Mouse (Mus musculus) forebrain, embryonic 11.5 days (tissue): ENCODE results near the gene a. TPM values are rescaled to one million over a fixed set of nuclear protein-coding genes. Genes with fewer than 3 reads are reported as not detected.

Source experiments
- ATAC-seq: fragments of 200-750 bp; cut with Nextera tagmentation; replicated peaks from 2 replicates; pipeline ENCODE4 v1.8.0; 2017; ENCODE audit warnings: moderate TSS enrichment; ENCODE audit not compliant: low FRiP score
- DNase-seq: peaks from one replicate; pipeline ENCODE4 v3.0.0-alpha.2; 2017; ENCODE audit warnings: low spot score
- H3K27ac ChIP-seq: fragments of 300-500 bp; sonication (generic); 2 replicates; pipeline ENCODE4 v1.5.1; 2014; ENCODE audit warnings: low read depth, low read length
- H3K27me3 ChIP-seq: fragments of 300-500 bp; sonication (generic); 2 replicates; pipeline ENCODE4 v1.6.1; 2014; ENCODE audit warnings: mild to moderate bottlenecking, low read length, mixed read lengths; ENCODE audit not compliant: control insufficient read depth, insufficient read depth
- H3K36me3 ChIP-seq: fragments of 300-500 bp; sonication (generic); 2 replicates; pipeline ENCODE4 v1.6.1; 2014; ENCODE audit warnings: mild to moderate bottlenecking, low read length, moderate library complexity, mixed read lengths; ENCODE audit not compliant: control insufficient read depth, insufficient read depth
- H3K4me1 ChIP-seq: fragments of 300-500 bp; sonication (generic); replicated peaks from 2 replicates; pipeline ENCODE4 v1.6.1; 2014; ENCODE audit warnings: low read length, mixed read lengths; ENCODE audit not compliant: control insufficient read depth, insufficient read depth
- H3K4me2 ChIP-seq: fragments of 300-500 bp; sonication (generic); 2 replicates; pipeline ENCODE4 v1.6.1; 2014; ENCODE audit warnings: low read depth, mild to moderate bottlenecking, low read length, moderate library complexity, mixed read lengths; ENCODE audit not compliant: severe bottlenecking
- H3K4me3 ChIP-seq: fragments of 300-500 bp; sonication (generic); 2 replicates; pipeline ENCODE4 v1.5.1; 2014; ENCODE audit warnings: low read depth, low read length
- H3K9ac ChIP-seq: fragments of 300-500 bp; sonication (generic); 2 replicates; pipeline ENCODE4 v1.6.1; 2014; ENCODE audit warnings: low read length
- H3K9me3 ChIP-seq: fragments of 300-500 bp; sonication (generic); 2 replicates; pipeline ENCODE4 v1.6.1; 2016; ENCODE audit warnings: low read length, mixed read lengths; ENCODE audit not compliant: control insufficient read depth
- WGBS: fragments of 180-500 bp; shearing (Covaris S2); extraction: QIAGEN DNeasy Blood & Tissue Kit; methylation state at CpG from one replicate; pipeline ENCODE4 v1.1.7; 2014; 5-methylcytosine and 5-hydroxymethylcytosine counted together
- polyA plus RNA-seq: library from polyadenylated mRNA; unstranded; fragments of >200 nt; fragmentation: Nextera tagmentation; extraction: Ambion mirVana; gene quantifications from 2 replicates; pipeline ENCODE4 v1.2.1, GENCODE M21; 2014

The a gene
- polyA plus RNA-seq, 1 experiment from 2014 or later: 0.69 TPM

- no peak for DNase-seq
- no peaks in the 10 kb centered on the region for H3K27me3 ChIP-seq
- no peaks in the 10 kb centered on the region for H3K9me3 ChIP-seq
- H3K9ac ChIP-seq: no peak overlapping the region
- no peak overlapping the region for H3K4me3 ChIP-seq
- no peak overlapping the region for H3K27ac ChIP-seq
- no peaks in the 10 kb centered on the region for H3K4me1 ChIP-seq
- whole genome bisulfite sequencing: 73% methylated on average over 1 of the region's 1 CpGs
- peaks cover 11% of the 10 kb centered on the region for H3K36me3 ChIP-seq
- no peak overlapping the region for H3K4me2 ChIP-seq
- no peak for ATAC-seq
Observed at GRCm38 (mm10) chr2:155057361-155057760, 266.2 kb downstream of the a start.

- H3K4me3 ChIP-seq: no peak overlapping the region
- no peaks in the 10 kb centered on the region for H3K27me3 ChIP-seq
- no peaks in the 10 kb centered on the region; the same call in 1 of the 2 replicates for H3K36me3 ChIP-seq
- DNase-seq: no peak
- no peak overlapping the region for H3K27ac ChIP-seq
- ATAC-seq: no peak
- H3K4me1 ChIP-seq: peaks cover 14% of the 10 kb centered on the region; the same call in 1 of the 2 replicates
- no peaks in the 10 kb centered on the region for H3K9me3 ChIP-seq
- H3K9ac ChIP-seq: no peak overlapping the region
- no peak overlapping the region for H3K4me2 ChIP-seq
- WGBS: 90% methylated on average over 9 of the region's 9 CpGs
Observed at GRCm38 (mm10) chr2:155071027-155071426, 279.8 kb downstream of the a start.

GRCm38 (mm10) chr2:155072353-155073145 lies 281.3 kb downstream of the a start:
- no peak for ATAC-seq
- H3K9ac ChIP-seq: peak overlapping the region; percentile 79

GRCm38 (mm10) chr2:155073347-155073746 lies 282.1 kb downstream of the a start:
- H3K27ac ChIP-seq: peak overlapping the region; percentile 58
- DNase-seq: no peak
- H3K27me3 ChIP-seq: no peaks in the 10 kb centered on the region
- peak overlapping the region; percentile 79 for H3K9ac ChIP-seq
- peak overlapping the region; percentile 63 for H3K4me3 ChIP-seq
- H3K4me1 ChIP-seq: peaks cover 14% of the 10 kb centered on the region; the same call in 1 of the 2 replicates
- H3K36me3 ChIP-seq: no peaks in the 10 kb centered on the region
- 22% methylated on average over 3 of the region's 3 CpGs for WGBS
- no peak for ATAC-seq
- peak overlapping the region; percentile 70 for H3K4me2 ChIP-seq
- no peaks in the 10 kb centered on the region for H3K9me3 ChIP-seq

More at GRCm38 (mm10) chr2:155072353-155073145, 281.3 kb downstream of the a start:
- H3K4me2 ChIP-seq: peak overlapping the region; percentile 70; the same call in 1 of the 2 replicates
- WGBS: 80% methylated on average over 8 of the region's 8 CpGs
- no peak for DNase-seq
- H3K4me3 ChIP-seq: peak overlapping the region; percentile 63
- H3K36me3 ChIP-seq: no peaks in the 10 kb centered on the region; the same call in 1 of the 2 replicates
- peaks cover 14% of the 10 kb centered on the region; the same call in 1 of the 2 replicates for H3K4me1 ChIP-seq
- H3K27me3 ChIP-seq: no peaks in the 10 kb centered on the region
- no peak overlapping the region for H3K27ac ChIP-seq
- H3K9me3 ChIP-seq: no peaks in the 10 kb centered on the region

- Histone ChIP-seq H3K9ac (peak within 1 kb of the TSS; percentile 79), H3K36me3 (no peaks in the 10 kb centered on the region), H3K27ac (peak within 1 kb of the TSS; percentile 70), H3K9me3 (no peaks in the 10 kb centered on the region), H3K4me1 (peaks cover 14% of the 10 kb centered on the region; the same call in 1 of the 2 replicates), H3K4me2 (peak within 1 kb of the TSS; percentile 70), H3K4me3 (peak within 1 kb of the TSS; percentile 63), H3K27me3 (no peaks in the 10 kb centered on the region)
- DNase-seq (peak; percentile 97), ATAC-seq (peak; percentile 94)
- 0% methylated on average over 56 of the region's 56 CpGs for WGBS
Observed at GRCm38 (mm10) chr2:155073978-155074765, 283.0 kb downstream of the a start, which contains the start of gene Ahcy. TSS of gene Ahcy (minus strand) at chr2:155074497.

GRCm38 (mm10) chr2:155074766-155075330 lies 283.6 kb downstream of the a start:
- Histone ChIP-seq H3K9ac (peak overlapping the region; percentile 79), H3K4me1 (peaks cover 14% of the 10 kb centered on the region; the same call in 1 of the 2 replicates), H3K9me3 (no peaks in the 10 kb centered on the region), H3K27me3 (no peaks in the 10 kb centered on the region), H3K4me2 (peak overlapping the region; percentile 70), H3K36me3 (no peaks in the 10 kb centered on the region), H3K4me3 (peak overlapping the region; percentile 63), H3K27ac (peak overlapping the region; percentile 70; the same call in 1 of the 2 replicates)
- DNase-seq (peak; percentile 51), ATAC-seq (peak; percentile 10; the same call in 1 of the 2 replicates)
- 18% methylated on average over 12 of the region's 12 CpGs for WGBS

GRCm38 (mm10) chr2:155075649-155076048 lies 284.4 kb downstream of the a start:
- no peak for ATAC-seq
- H3K4me1 ChIP-seq: peaks cover 14% of the 10 kb centered on the region; the same call in 1 of the 2 replicates
- no peak overlapping the region for H3K4me2 ChIP-seq
- no peaks in the 10 kb centered on the region for H3K9me3 ChIP-seq
- WGBS: 87% methylated on average over 6 of the region's 6 CpGs
- no peaks in the 10 kb centered on the region for H3K36me3 ChIP-seq
- no peak overlapping the region for H3K4me3 ChIP-seq
- H3K27ac ChIP-seq: no peak overlapping the region
- no peak overlapping the region for H3K9ac ChIP-seq
- DNase-seq: no peak
- no peaks in the 10 kb centered on the region for H3K27me3 ChIP-seq

- ATAC-seq: no peak
- Histone ChIP-seq H3K4me3 (no peak overlapping the region), H3K36me3 (no peaks in the 10 kb centered on the region), H3K27me3 (no peaks in the 10 kb centered on the region), H3K27ac (no peak overlapping the region), H3K4me2 (no peak overlapping the region), H3K4me1 (peaks cover 8% of the 10 kb centered on the region; the same call in 1 of the 2 replicates), H3K9ac (no peak overlapping the region), H3K9me3 (no peaks in the 10 kb centered on the region)
- 33% methylated on average over 7 of the region's 7 CpGs for WGBS
- DNase-seq: no peak
Observed at GRCm38 (mm10) chr2:155079500-155080178, 288.4 kb downstream of the a start.
